Mouse (Mus musculus) spleen, adult 2 months (tissue): ENCODE measurements around the gene Btf3l4.

ENCODE experiments used
- CTCF ChIP-seq: fragments of 200-500 bp; IDR thresholded peaks from 2 replicates; pipeline ENCODE4 v1.5.1; 2011; ENCODE audit warnings: mild to moderate bottlenecking, inconsistent platforms; ENCODE audit not compliant: insufficient read depth, insufficient read length, insufficient replicate concordance; ENCODE audit errors: extremely low read depth
- POLR2A ChIP-seq: fragments of 200-500 bp; IDR thresholded peaks from 2 replicates; pipeline ENCODE4 v1.6.1; 2011; ENCODE audit warnings: low read depth, low read length, inconsistent platforms

GRCm38 (mm10) chr4:108838031-108838430, 4.6 kb upstream of the Btf3l4 start:
- TF ChIP-seq CTCF (no peak), POLR2A (no peak)
